ENCODE assay signal across 27 mouse cellular contexts in genomic region chr9:103324678-103325077, GRCm38 (mm10). TPM values are rescaled to one million over a fixed set of nuclear protein-coding genes. Genes with fewer than 3 reads are reported as not detected.
DNase-seq lines count a peak whose midpoint lies in the region; ATAC-seq and TF ChIP-seq lines count a peak whose summit lies in the region.
"Had no signal": no experiment of that assay in that cellular context is flagged by ENCODE, and none has a peak within 500 bp of the region (broad histone marks: within the 10 kb centered on the region; RNA-seq: fewer than 3 reads in every experiment).

No protein-coding gene starts in this region.

- ATAC-seq in lung, postnatal 0 days, result no peak
- ATAC-seq in stomach, postnatal 0 days (ENCODE audit: low FRiP score, low TSS enrichment), result peak; percentile 51; the same call in 1 of the 2 replicates
- ATAC-seq in forebrain, postnatal 0 days, result no peak
- ATAC-seq: forebrain, embryonic 15.5 days; hindbrain, postnatal 0 days; inflammation-experienced regulatory T-cells, adult 6 months had no signal

- peak; percentile 11 for DNase-seq in lung, postnatal 0 days (ENCODE audit: low spot score)
- DNase-seq in lung, adult 2 months, result no peak
- DNase-seq in 416B (ENCODE audit: low read depth), result peak; percentile 46
- peak; percentile 59 for DNase-seq in MEL (ENCODE audit: low read depth, low spot score)
- DNase-seq in stomach, postnatal 0 days (ENCODE audit: low spot score), result no peak
- no peak for DNase-seq in forebrain, postnatal 0 days
- DNase-seq: adrenal gland, adult 2 months; adrenal gland, postnatal 14 days; cerebellum, adult 18-20 months; cerebellum, adult 9-10 months; cerebellum, postnatal 14 days; gastrocnemius, postnatal 10 days; gastrocnemius, postnatal 36 days; heart, adult 2 months; heart, postnatal 14 days; heart, postnatal 4 days had no signal

- H3K27me3 ChIP-seq in lung, postnatal 0 days (replicated peaks; ENCODE audit: insufficient read depth, low read length), result no peaks in the 10 kb centered on the region
- H3K27me3 ChIP-seq in MEL (ENCODE audit: control insufficient read depth in 1 of 2, insufficient read depth in 2 of 2, low read length in 2 of 2), result no peaks in the 10 kb centered on the region
- H3K27me3 ChIP-seq in stomach, postnatal 0 days (ENCODE audit: control insufficient read depth, insufficient read depth, low read length), result no peaks in the 10 kb centered on the region
- no peaks in the 10 kb centered on the region for H3K27me3 ChIP-seq in forebrain, postnatal 0 days (ENCODE audit: insufficient read depth, low read length)
- H3K27me3 ChIP-seq: embryonic facial prominence, embryonic 12.5 days; forebrain, embryonic 12.5 days; forebrain, embryonic 15.5 days; heart, embryonic 13.5 days had no signal

- no peak overlapping the region for H3K4me2 ChIP-seq in lung, postnatal 0 days (replicated peaks; ENCODE audit: low read depth, low read length)
- H3K4me2 ChIP-seq in stomach, postnatal 0 days (replicated peaks; ENCODE audit: low read depth), result no peak overlapping the region
- H3K4me2 ChIP-seq in forebrain, postnatal 0 days (ENCODE audit: low read depth), result no peak overlapping the region
- H3K4me2 ChIP-seq: embryonic facial prominence, embryonic 12.5 days; forebrain, embryonic 12.5 days; forebrain, embryonic 15.5 days; heart, embryonic 13.5 days; hindbrain, embryonic 14.5 days had no signal

- no peak for TF ChIP-seq EP300 in lung, postnatal 0 days (IDR thresholded peaks at IDR 0.05)
- TF ChIP-seq EP300 in MEL (IDR thresholded peaks at IDR 0.05; ENCODE audit: low read depth in 1 of 2, low read length in 2 of 2), result no peak
- TF ChIP-seq EP300 in stomach, postnatal 0 days (optimal IDR thresholded peaks at IDR 0.05), result no peak

- H3K4me3 ChIP-seq in lung, postnatal 0 days (ENCODE audit: low read depth, low read length), result no peak overlapping the region
- H3K4me3 ChIP-seq in lung, adult 2 months (replicated peaks; ENCODE audit: extremely low read depth, low read depth, low read length), result no peak overlapping the region
- H3K4me3 ChIP-seq in MEL (ENCODE audit: control insufficient read depth in 1 of 2, insufficient read depth in 1 of 2, low read depth in 2 of 2, low read length in 2 of 2), result no peak overlapping the region
- H3K4me3 ChIP-seq in stomach, postnatal 0 days (ENCODE audit: low read depth, low read length), result no peak overlapping the region
- no peak overlapping the region for H3K4me3 ChIP-seq in forebrain, postnatal 0 days (ENCODE audit: low read depth, low read length)
- H3K4me3 ChIP-seq: embryonic facial prominence, embryonic 12.5 days; erythroblast, embryonic 14.5 days; forebrain, embryonic 12.5 days; forebrain, embryonic 15.5 days; heart, adult 2 months; heart, embryonic 10.5 days; heart, embryonic 13.5 days had no signal

- no peaks in the 10 kb centered on the region for H3K4me1 ChIP-seq in lung, postnatal 0 days (ENCODE audit: insufficient read depth, low read depth, low read length)
- H3K4me1 ChIP-seq in lung, adult 2 months (ENCODE audit: control insufficient read depth, insufficient read depth, low read length), result no peaks in the 10 kb centered on the region
- H3K4me1 ChIP-seq in MEL (ENCODE audit: control insufficient read depth in 1 of 2, insufficient read depth in 2 of 2, low read length in 2 of 2), result peaks cover 21 to 25% of the 10 kb centered on the region in 2 experiments
- H3K4me1 ChIP-seq in stomach, postnatal 0 days (replicated peaks; ENCODE audit: control insufficient read depth, insufficient read depth), result no peaks in the 10 kb centered on the region
- no peaks in the 10 kb centered on the region for H3K4me1 ChIP-seq in forebrain, postnatal 0 days (ENCODE audit: insufficient read depth)
- H3K4me1 ChIP-seq: embryonic facial prominence, embryonic 12.5 days; forebrain, embryonic 12.5 days; forebrain, embryonic 15.5 days; heart, embryonic 10.5 days had no signal

- H3K27ac ChIP-seq in lung, postnatal 0 days (ENCODE audit: low read length), result no peak overlapping the region
- peak overlapping the region; percentile 10 for H3K27ac ChIP-seq in MEL (ENCODE audit: control insufficient read depth, low read depth, low read length)
- no peak overlapping the region for H3K27ac ChIP-seq in stomach, postnatal 0 days (replicated peaks)
- H3K27ac ChIP-seq in forebrain, postnatal 0 days (ENCODE audit: low read depth, low read length), result no peak overlapping the region
- H3K27ac ChIP-seq: embryonic facial prominence, embryonic 12.5 days; forebrain, embryonic 12.5 days; forebrain, embryonic 15.5 days; heart, adult 2 months; heart, embryonic 10.5 days; heart, embryonic 13.5 days; hindbrain, embryonic 14.5 days; hindbrain, postnatal 0 days had no signal

- peaks cover 18% of the 10 kb centered on the region for H3K36me3 ChIP-seq in lung, postnatal 0 days (ENCODE audit: insufficient read depth, low read length)
- peaks cover 41 to 62% of the 10 kb centered on the region in 2 experiments for H3K36me3 ChIP-seq in MEL (ENCODE audit: control insufficient read depth in 1 of 2, insufficient read depth in 2 of 2, low read length in 2 of 2)
- peaks cover 40% of the 10 kb centered on the region for H3K36me3 ChIP-seq in stomach, postnatal 0 days (ENCODE audit: control insufficient read depth, insufficient read depth, low read length)
- peaks cover 54% of the 10 kb centered on the region for H3K36me3 ChIP-seq in forebrain, postnatal 0 days (ENCODE audit: insufficient read depth)

- no peak for TF ChIP-seq CTCF in lung, postnatal 0 days (IDR thresholded peaks at IDR 0.05)
- TF ChIP-seq CTCF in lung, adult 2 months (IDR thresholded peaks at IDR 0.05; ENCODE audit: insufficient read depth, low read length), result no peak
- TF ChIP-seq CTCF in MEL (IDR thresholded peaks at IDR 0.05 in 2 of 3, conservative IDR thresholded peaks at IDR 0.05 in 1 of 3; ENCODE audit: control insufficient read depth in 1 of 3, insufficient read depth in 1 of 3, low read depth in 2 of 3, low read length in 3 of 3, poor library complexity in 1 of 3, severe bottlenecking in 1 of 3), result no peak
- TF ChIP-seq CTCF in stomach, postnatal 0 days (IDR thresholded peaks at IDR 0.05; ENCODE audit: low read depth), result no peak
- TF ChIP-seq CTCF in forebrain, postnatal 0 days (IDR thresholded peaks at IDR 0.05; ENCODE audit: low read depth), result no peak

- no peak for TF ChIP-seq POLR2A in lung, adult 2 months (IDR thresholded peaks at IDR 0.05; ENCODE audit: borderline replicate concordance, extremely low read depth, low read depth, low read length)
- TF ChIP-seq POLR2A in MEL (IDR thresholded peaks at IDR 0.05; ENCODE audit: control insufficient read depth in 1 of 2, insufficient read depth in 1 of 2, low read depth in 1 of 2, low read length in 2 of 2, poor library complexity in 1 of 2), result no peak

- TF ChIP-seq RAD21 in MEL (IDR thresholded peaks at IDR 0.05; ENCODE audit: low read depth, low read length), result no peak

- no peak overlapping the region for H3K9ac ChIP-seq in lung, postnatal 0 days (replicated peaks; ENCODE audit: low read depth)
- no peak overlapping the region for H3K9ac ChIP-seq in MEL (ENCODE audit: control insufficient read depth, low read depth, low read length, poor library complexity, severe bottlenecking)
- no peak overlapping the region for H3K9ac ChIP-seq in stomach, postnatal 0 days (ENCODE audit: low read length)
- H3K9ac ChIP-seq in forebrain, postnatal 0 days, result no peak overlapping the region
- H3K9ac ChIP-seq: embryonic facial prominence, embryonic 12.5 days; forebrain, embryonic 12.5 days; forebrain, embryonic 15.5 days; heart, embryonic 13.5 days; hindbrain, embryonic 14.5 days had no signal

- WGBS in lung, postnatal 0 days, result 80% methylated on average over 1 of the region's 2 CpGs
- 50% methylated on average over 1 of the region's 2 CpGs for WGBS in lung, adult 2 months
- WGBS in stomach, postnatal 0 days, result 79% methylated on average over 1 of the region's 2 CpGs
- WGBS in forebrain, postnatal 0 days, result 79% methylated on average over 1 of the region's 2 CpGs

- H3K9me3 ChIP-seq in lung, postnatal 0 days (ENCODE audit: low read length), result no peaks in the 10 kb centered on the region
- no peaks in the 10 kb centered on the region for H3K9me3 ChIP-seq in MEL (replicated peaks; ENCODE audit: insufficient read depth, low read length)
- H3K9me3 ChIP-seq in stomach, postnatal 0 days (ENCODE audit: control insufficient read depth, low read length), result no peaks in the 10 kb centered on the region
- H3K9me3 ChIP-seq in forebrain, postnatal 0 days (ENCODE audit: low read length), result no peaks in the 10 kb centered on the region
- H3K9me3 ChIP-seq: embryonic facial prominence, embryonic 12.5 days; forebrain, embryonic 12.5 days; forebrain, embryonic 15.5 days; heart, embryonic 10.5 days; heart, embryonic 13.5 days had no signal

- peaks cover 12% of the 10 kb centered on the region for H3K79me2 ChIP-seq in MEL (ENCODE audit: control insufficient read depth, insufficient read depth, low read length, poor library complexity)

RNA-seq across cellular contexts. Expression of gene Topbp1, which starts 19.7 kb away (rescaled TPM):
- polyA plus RNA-seq in lung, postnatal 0 days (2015; fragmentation: Nextera tagmentation; extraction: Ambion mirVana), result 14.9 and 15.7 TPM in 2 replicates
- 7.0 and 8.0 TPM in 2 replicates for polyA plus RNA-seq in lung, adult 2 months (2012; rRNA removed)
- 120 and 127 TPM in 2 replicates for total RNA-seq in MEL (2012; rRNA removed)
- 100 to 1,000 TPM; 216 to 756 TPM for polyA plus RNA-seq in MEL (2012; ENCODE audit: insufficient read depth in 1 of 2, insufficient read length in 2 of 2, low read depth in 1 of 2, low replicate concordance in 2 of 2, missing spikeins in 1 of 2)
- polyA plus RNA-seq in stomach, postnatal 0 days (2015; fragmentation: Nextera tagmentation; extraction: Ambion mirVana), result 15.6 and 17.2 TPM in 2 replicates
- total RNA-seq in forebrain, postnatal 0 days (2014; rRNA removed), result 24.8 and 29.2 TPM in 2 replicates
- polyA plus RNA-seq in forebrain, postnatal 0 days (2015; fragmentation: Nextera tagmentation; extraction: Ambion mirVana), result 13.5 and 15.8 TPM in 2 replicates

RNA-seq across cellular contexts. Expression of gene 1300017J02Rik, which starts 19.8 kb away (rescaled TPM):
- polyA plus RNA-seq in lung, postnatal 0 days (2015; fragmentation: Nextera tagmentation; extraction: Ambion mirVana), result 1.4 and 2.0 TPM in 2 replicates
- polyA plus RNA-seq in lung, adult 2 months (2012; rRNA removed), result 0.07 and 0.26 TPM in 2 replicates
- 0.07 and 0.62 TPM in 2 replicates for total RNA-seq in MEL (2012; rRNA removed)
- polyA plus RNA-seq in MEL (2012; ENCODE audit: insufficient read depth in 1 of 2, insufficient read length in 2 of 2, low read depth in 1 of 2, low replicate concordance in 2 of 2, missing spikeins in 1 of 2), result 1 to 10 TPM in 1 of 2 experiments, not detected in 1; 2.6 TPM
- 1.3 TPM in 2 replicates for polyA plus RNA-seq in stomach, postnatal 0 days (2015; fragmentation: Nextera tagmentation; extraction: Ambion mirVana)
- 0.10 and 0.23 TPM in 2 replicates for total RNA-seq in forebrain, postnatal 0 days (2014; rRNA removed)
- 0.10 and 0.74 TPM in 2 replicates for polyA plus RNA-seq in forebrain, postnatal 0 days (2015; fragmentation: Nextera tagmentation; extraction: Ambion mirVana)
- total RNA-seq: gastrocnemius, adult 18-20 months; gastrocnemius, postnatal 36 days; granulocyte monocyte progenitor cell, adult 5-6 weeks had no signal
- polyA plus RNA-seq: heart, adult 2 months; inflammation-experienced regulatory T-cells, adult 6 months had no signal

RNA-seq across cellular contexts. Expression of gene Cdv3, which starts 41.0 kb away (rescaled TPM):
- 60.2 and 63.9 TPM in 2 replicates for polyA plus RNA-seq in lung, postnatal 0 days (2015; fragmentation: Nextera tagmentation; extraction: Ambion mirVana)
- polyA plus RNA-seq in lung, adult 2 months (2012; rRNA removed), result 31.5 and 43.5 TPM in 2 replicates
- total RNA-seq in MEL (2012; rRNA removed), result 241 and 258 TPM in 2 replicates
- 100 to 1,000 TPM; 115 to 232 TPM for polyA plus RNA-seq in MEL (2012; ENCODE audit: insufficient read depth in 1 of 2, insufficient read length in 2 of 2, low read depth in 1 of 2, low replicate concordance in 2 of 2, missing spikeins in 1 of 2)
- polyA plus RNA-seq in stomach, postnatal 0 days (2015; fragmentation: Nextera tagmentation; extraction: Ambion mirVana), result 47.7 and 50.0 TPM in 2 replicates
- 105 and 126 TPM in 2 replicates for total RNA-seq in forebrain, postnatal 0 days (2014; rRNA removed)
- polyA plus RNA-seq in forebrain, postnatal 0 days (2015; fragmentation: Nextera tagmentation; extraction: Ambion mirVana), result 84.3 and 89.1 TPM in 2 replicates

Comparison
In these comparisons a context has a peak if more than half of its experiments do, and no peak if none do; other contexts are left out.
1. DNase-seq: peak in lung, postnatal 0 days (single experiment), 416B (single experiment) and MEL (single experiment); none in lung, adult 2 months (single experiment), stomach, postnatal 0 days (single experiment) and forebrain, postnatal 0 days (single experiment).
2. RNA of gene Topbp1, which starts 19.7 kb away (polyA plus RNA-seq): 216 to 756 TPM in MEL; 15.6 to 17.2 TPM in stomach, postnatal 0 days, 13.5 to 15.8 TPM in forebrain, postnatal 0 days, 14.9 to 15.7 TPM in lung, postnatal 0 days and 7.0 to 8.0 TPM in lung, adult 2 months; every median in the first group is over 10 times any median in the second.